Mouse (Mus musculus) neural tube, embryonic 13.5 days (tissue): Measurements from ENCODE around the gene Col2a1. TPM values are rescaled to one million over a fixed set of nuclear protein-coding genes. Genes with fewer than 3 reads are reported as not detected.

Experiments
- ATAC-seq: fragments of 200-750 bp; cut with Nextera tagmentation; 2 replicates; pipeline ENCODE4 v1.8.0; 2017; ENCODE audit warnings: low read depth, mild to moderate bottlenecking, moderate TSS enrichment, moderate library complexity
- H3K27ac ChIP-seq: fragments of 300-500 bp; sonication (generic); replicated peaks from 2 replicates; pipeline ENCODE4 v1.5.1; 2015; ENCODE audit warnings: moderate library complexity, mild to moderate bottlenecking, inconsistent platforms
- H3K27me3 ChIP-seq: fragments of 300-500 bp; sonication (generic); 2 replicates; pipeline ENCODE4 v1.6.1; 2015; ENCODE audit warnings: mild to moderate bottlenecking, inconsistent platforms
- H3K36me3 ChIP-seq: fragments of 300-500 bp; sonication (generic); 2 replicates; pipeline ENCODE4 v1.6.1; 2015; ENCODE audit warnings: mild to moderate bottlenecking, inconsistent platforms
- H3K4me1 ChIP-seq: fragments of 300-500 bp; sonication (generic); replicated peaks from 2 replicates; pipeline ENCODE4 v1.6.1; 2015; ENCODE audit warnings: inconsistent platforms
- H3K4me2 ChIP-seq: fragments of 300-500 bp; sonication (generic); 2 replicates; pipeline ENCODE4 v1.6.1; 2015; ENCODE audit warnings: inconsistent platforms, mild to moderate bottlenecking, moderate library complexity
- H3K4me3 ChIP-seq: fragments of 300-500 bp; sonication (generic); 2 replicates; pipeline ENCODE4 v1.5.1; 2015; ENCODE audit warnings: mild to moderate bottlenecking, inconsistent platforms
- H3K9ac ChIP-seq: fragments of 300-500 bp; sonication (generic); 2 replicates; pipeline ENCODE4 v1.6.1; 2015; ENCODE audit warnings: moderate library complexity, mild to moderate bottlenecking, inconsistent platforms
- H3K9me3 ChIP-seq: fragments of 300-500 bp; sonication (generic); 2 replicates; pipeline ENCODE4 v1.6.1; 2016; ENCODE audit warnings: inconsistent platforms
- WGBS: fragments of 180-500 bp; shearing (Covaris S2); methylation state at CpG from one replicate; pipeline ENCODE4 v1.1.7; 2015; 5-methylcytosine and 5-hydroxymethylcytosine counted together
- polyA plus RNA-seq: library from polyadenylated mRNA; unstranded; fragments of >200 nt; fragmentation: Nextera tagmentation; extraction: Ambion mirVana; gene quantifications from 2 replicates; pipeline ENCODE4 v1.2.1, GENCODE M21; 2015

Col2a1 gene
- polyA plus RNA-seq, 1 experiment from 2014 or later, result 67.1 TPM

GRCm38 (mm10) chr15:97932441-97932840 lies 72.1 kb downstream of the Col2a1 start:
- Histone ChIP-seq H3K27ac (no peak overlapping the region), H3K4me2 (no peak overlapping the region), H3K4me1 (no peaks in the 10 kb centered on the region), H3K9me3 (no peaks in the 10 kb centered on the region), H3K9ac (no peak overlapping the region), H3K27me3 (no peaks in the 10 kb centered on the region), H3K4me3 (no peak overlapping the region), H3K36me3 (no peaks in the 10 kb centered on the region)
- no peak for ATAC-seq
- 77% methylated on average over 12 of the region's 12 CpGs for WGBS

DNA sequence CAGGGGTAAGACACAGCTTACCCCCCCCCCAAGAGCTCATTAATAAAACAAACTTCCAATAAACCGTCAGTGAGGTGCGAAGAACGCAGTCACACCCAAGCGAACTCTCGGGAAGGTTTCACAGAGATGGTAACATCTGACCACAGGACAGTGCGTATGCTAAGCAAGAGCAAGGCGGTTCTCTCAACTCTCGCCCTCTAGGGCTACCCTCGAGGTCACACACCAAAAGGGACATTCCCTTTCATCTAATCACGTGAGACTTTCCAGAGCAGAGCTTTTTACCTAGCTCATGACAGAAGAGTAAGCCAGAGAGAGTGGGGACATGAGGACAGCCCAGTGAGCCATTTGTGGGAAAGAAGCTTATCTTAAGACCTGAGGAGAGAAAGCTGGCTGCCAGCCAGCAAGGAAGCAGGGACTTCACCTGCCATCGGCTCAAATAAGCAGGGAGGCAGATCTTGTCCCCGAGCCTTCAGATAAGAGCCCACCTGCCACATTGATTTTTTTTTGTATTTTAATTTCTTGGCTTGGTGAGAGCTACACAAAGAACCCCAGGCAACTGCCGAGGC lies 75.2 kb downstream of the Col2a1 start:
- H3K9ac ChIP-seq, result no peak overlapping the region
- H3K4me2 ChIP-seq, result no peak overlapping the region
- WGBS, result 70% methylated on average over 13 of the region's 13 CpGs
- no peaks in the 10 kb centered on the region for H3K9me3 ChIP-seq
- ATAC-seq, result no peak
- no peaks in the 10 kb centered on the region for H3K36me3 ChIP-seq
- no peaks in the 10 kb centered on the region for H3K27me3 ChIP-seq
- H3K4me1 ChIP-seq, result no peaks in the 10 kb centered on the region
- H3K4me3 ChIP-seq, result no peak overlapping the region
- no peak overlapping the region for H3K27ac ChIP-seq

- Histone ChIP-seq H3K36me3 (no peaks in the 10 kb centered on the region), H3K9me3 (no peaks in the 10 kb centered on the region), H3K4me2 (no peak overlapping the region), H3K9ac (no peak overlapping the region), H3K4me1 (no peaks in the 10 kb centered on the region), H3K27me3 (no peaks in the 10 kb centered on the region), H3K4me3 (no peak overlapping the region), H3K27ac (no peak overlapping the region)
- no peak for ATAC-seq
- 80% methylated on average over 6 of the region's 6 CpGs for WGBS
These were observed 76.7 kb downstream of the Col2a1 start for GRCm38 (mm10) chr15:97927821-97928220.

- no peaks in the 10 kb centered on the region for H3K4me1 ChIP-seq
- 54% methylated on average over 4 of the region's 4 CpGs for WGBS
- no peak overlapping the region for H3K4me2 ChIP-seq
- no peak for ATAC-seq
- no peak overlapping the region for H3K27ac ChIP-seq
- no peak overlapping the region for H3K4me3 ChIP-seq
- no peaks in the 10 kb centered on the region for H3K9me3 ChIP-seq
- no peak overlapping the region for H3K9ac ChIP-seq
- H3K36me3 ChIP-seq, result no peaks in the 10 kb centered on the region
- H3K27me3 ChIP-seq, result no peaks in the 10 kb centered on the region
These were observed 77.5 kb downstream of the Col2a1 start for GRCm38 (mm10) chr15:97927018-97927417.

Other genes starting within 250 kb of the Col2a1 start
- 10.8 and 12.0 TPM in 2 replicates for gene Rapgef3, start 236.7 kb downstream of the Col2a1 start, polyA plus RNA-seq
- gene Slc48a1, start 226.2 kb downstream of the Col2a1 start, polyA plus RNA-seq, result 54.5 and 66.0 TPM in 2 replicates
- 24.9 and 26.1 TPM in 2 replicates for gene Hdac7, start 160.2 kb downstream of the Col2a1 start, polyA plus RNA-seq
- 0.07 TPM in 1 of 2 replicates, not detected in the other for gene Vdr, start 94.1 kb downstream of the Col2a1 start, polyA plus RNA-seq
- gene Tmem106c, start 40.5 kb downstream of the Col2a1 start, polyA plus RNA-seq, result 45.0 and 49.3 TPM in 2 replicates
- 66.5 and 66.8 TPM in 2 replicates for gene Pfkm, start 87.9 kb upstream of the Col2a1 start, polyA plus RNA-seq
- 20.3 and 23.4 TPM in 2 replicates for gene Senp1, start 89.0 kb upstream of the Col2a1 start, polyA plus RNA-seq
- gene Asb8, start 160.9 kb upstream of the Col2a1 start, polyA plus RNA-seq, result 57.5 and 63.8 TPM in 2 replicates
- 50.1 and 50.4 TPM in 2 replicates for gene Ccdc184, start 162.5 kb upstream of the Col2a1 start, polyA plus RNA-seq
- not detected in 2 replicates for gene Olfr288, start 190.8 kb upstream of the Col2a1 start, polyA plus RNA-seq
- gene Gm44579, start 216.3 kb upstream of the Col2a1 start, polyA plus RNA-seq, result not detected in 2 replicates
- gene Olfr287, start 216.4 kb upstream of the Col2a1 start, polyA plus RNA-seq, result 0.20 TPM in 1 of 2 replicates, not detected in the other
- not detected in 2 replicates for gene Olfr286, start 229.8 kb upstream of the Col2a1 start, polyA plus RNA-seq